Mouse (Mus musculus): ENCODE measurements at regions not wholly inside any gene's neighbourhood (a gene's known extent, or its start where the extent isn't known, plus 50 kb on each side); places are given as distances from the start of the nearest gene placed in this dataset.

DNA sequence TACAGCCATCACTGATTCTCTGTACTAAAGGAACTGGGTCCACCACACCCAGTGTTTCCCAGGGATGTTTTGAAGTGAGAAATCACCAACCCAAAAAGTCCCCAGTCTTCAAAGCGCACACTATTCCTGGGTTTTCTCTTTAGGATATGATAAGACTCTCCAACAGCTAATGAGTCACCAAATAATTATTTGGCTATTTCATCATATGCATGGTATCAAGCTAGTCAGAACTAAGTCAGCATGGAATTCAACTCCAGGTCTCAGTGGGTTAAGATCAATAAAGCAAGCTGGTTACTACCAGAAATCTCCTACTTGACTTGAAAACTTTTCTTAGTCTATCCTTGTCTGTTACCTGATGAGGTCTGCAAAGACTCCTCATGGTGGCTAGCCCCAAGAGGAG lies 89.1 kb upstream of the 4930412O13Rik start:
- DNase-seq (ENCODE audit: low spot score in 2 of 2): no peak

DNA sequence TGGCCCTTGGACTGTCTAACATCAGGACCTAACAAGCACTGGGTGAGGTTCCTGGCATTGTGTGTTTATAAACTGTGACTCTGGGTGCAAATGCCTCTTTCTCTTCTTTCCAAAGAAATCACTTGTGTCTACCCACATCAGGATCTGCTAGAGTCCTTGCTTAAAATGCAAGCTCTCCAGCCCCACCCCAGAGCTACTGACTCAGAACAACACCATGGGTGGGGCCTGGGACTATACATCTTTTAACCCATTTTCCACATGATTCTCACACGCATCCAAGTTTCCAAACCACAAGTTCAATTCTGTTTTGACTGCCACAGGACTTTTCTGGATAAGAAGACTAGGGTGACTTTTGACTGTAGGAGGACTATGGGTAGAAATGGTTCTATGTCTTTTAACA lies 88.7 kb upstream of the 4930412O13Rik start:
- no peak for DNase-seq (ENCODE audit: low spot score in 2 of 2)

DNA sequence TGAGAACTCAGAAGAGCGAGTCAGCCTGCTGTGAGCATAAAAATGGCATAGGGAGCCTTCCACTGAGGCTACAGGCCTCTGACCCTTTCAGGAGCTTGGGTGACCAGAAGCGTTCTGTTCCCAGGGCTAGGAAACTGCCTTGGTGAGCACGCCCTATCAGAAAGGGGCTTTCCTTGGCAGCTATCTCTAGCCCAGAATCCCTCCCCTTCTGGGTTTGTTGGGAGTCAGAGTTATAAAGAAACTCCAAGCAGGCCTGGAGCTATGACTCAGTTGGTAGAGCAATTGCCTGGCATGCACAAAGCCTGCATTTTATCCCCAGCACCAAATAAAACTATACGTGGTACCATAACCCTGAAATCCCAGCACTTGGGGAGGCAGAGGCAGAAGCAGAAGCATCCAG lies 85.7 kb upstream of the 4930412O13Rik start:
- no peak for DNase-seq (ENCODE audit: low spot score in 2 of 2)

DNA sequence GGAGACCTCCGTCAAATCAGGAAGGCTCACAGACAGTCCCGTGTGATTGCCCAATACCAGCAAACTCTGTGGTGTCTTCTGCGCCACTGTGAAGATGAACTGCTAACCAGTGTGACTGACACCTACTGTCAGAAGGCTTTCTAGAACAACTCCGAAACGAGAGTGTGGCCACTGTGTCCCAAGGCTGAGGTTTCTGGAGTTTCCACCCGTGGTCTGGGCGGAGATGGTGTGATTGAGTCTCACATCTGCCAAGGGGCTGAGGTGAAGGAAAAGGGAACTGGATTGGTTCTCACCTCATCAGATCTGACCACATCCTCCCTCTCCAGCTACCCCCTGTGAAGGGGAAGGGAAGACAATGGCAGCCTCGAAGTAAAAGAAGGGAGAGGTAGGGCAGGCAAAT lies 79.6 kb upstream of the 4930412O13Rik start:
- DNase-seq (ENCODE audit: low spot score in 2 of 2): no peak

DNA sequence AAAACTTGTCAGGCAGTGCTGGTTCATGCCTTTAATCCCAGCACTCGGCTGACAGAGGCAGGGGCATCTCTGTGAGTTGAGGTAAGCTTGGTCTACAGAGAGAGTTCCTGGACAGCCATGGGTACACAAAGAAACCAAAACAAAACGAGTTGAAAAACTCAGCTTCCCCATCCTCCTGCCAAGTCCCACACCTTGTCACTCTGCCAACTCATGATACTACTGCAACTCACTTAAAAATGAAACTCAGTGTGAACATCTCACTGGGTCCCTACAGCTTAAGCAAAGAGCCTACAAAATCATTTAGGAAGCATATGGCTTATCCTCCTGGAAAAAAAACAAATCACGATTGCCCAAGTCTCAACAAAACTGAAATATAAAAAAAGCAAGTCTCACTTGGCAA lies 76.7 kb upstream of the 4930412O13Rik start:
- no peak for DNase-seq (ENCODE audit: low spot score in 2 of 2)

DNA sequence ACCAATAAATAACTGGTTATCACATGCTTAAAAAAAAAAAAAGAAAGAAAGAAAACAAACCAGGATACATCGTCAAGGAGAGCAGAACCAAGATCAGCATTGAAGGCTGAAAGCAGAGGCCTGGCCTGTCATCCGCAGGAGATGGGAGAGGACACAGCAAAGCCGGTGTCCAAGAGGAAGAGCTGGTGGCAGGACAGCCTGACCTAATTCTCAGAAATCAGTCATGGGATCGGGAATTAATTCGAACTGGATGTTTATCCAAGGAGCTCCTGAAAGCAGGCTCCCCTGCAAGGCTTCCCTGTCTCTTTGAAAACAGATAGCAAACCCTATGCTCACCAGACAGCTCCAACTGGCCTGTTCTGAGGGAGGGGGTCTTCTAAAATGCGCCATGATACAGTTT lies 75.5 kb upstream of the 4930412O13Rik start:
- DNase-seq (ENCODE audit: low spot score in 2 of 2): no peak
